Mouse (Mus musculus) inflammation-experienced regulatory T-cells, adult 6 months (primary cell): ENCODE results near the gene B3gnt6. TPM values are rescaled to one million over a fixed set of nuclear protein-coding genes. Genes with fewer than 3 reads are reported as not detected.

Source experiments
- ATAC-seq: one replicate; pipeline ENCODE4 v1.8.0; 2017
- polyA plus RNA-seq, 3 experiments: library from polyadenylated mRNA; unstranded; fragments of 100-300 nt; shearing (Covaris generic); gene quantifications; one replicate each; pipeline ENCODE4 v1.2.1; 2017

B3gnt6 gene
- polyA plus RNA-seq, 3 experiments from 2014 or later: 0.13 TPM; not detected in 2

GRCm38 (mm10) chr7:98177071-98177485 lies 22.2 kb downstream of the B3gnt6 start:
- ATAC-seq: no peak

- ATAC-seq: no peak
Observed at GRCm38 (mm10) chr7:98176322-98177070, 22.8 kb downstream of the B3gnt6 start.

DNA sequence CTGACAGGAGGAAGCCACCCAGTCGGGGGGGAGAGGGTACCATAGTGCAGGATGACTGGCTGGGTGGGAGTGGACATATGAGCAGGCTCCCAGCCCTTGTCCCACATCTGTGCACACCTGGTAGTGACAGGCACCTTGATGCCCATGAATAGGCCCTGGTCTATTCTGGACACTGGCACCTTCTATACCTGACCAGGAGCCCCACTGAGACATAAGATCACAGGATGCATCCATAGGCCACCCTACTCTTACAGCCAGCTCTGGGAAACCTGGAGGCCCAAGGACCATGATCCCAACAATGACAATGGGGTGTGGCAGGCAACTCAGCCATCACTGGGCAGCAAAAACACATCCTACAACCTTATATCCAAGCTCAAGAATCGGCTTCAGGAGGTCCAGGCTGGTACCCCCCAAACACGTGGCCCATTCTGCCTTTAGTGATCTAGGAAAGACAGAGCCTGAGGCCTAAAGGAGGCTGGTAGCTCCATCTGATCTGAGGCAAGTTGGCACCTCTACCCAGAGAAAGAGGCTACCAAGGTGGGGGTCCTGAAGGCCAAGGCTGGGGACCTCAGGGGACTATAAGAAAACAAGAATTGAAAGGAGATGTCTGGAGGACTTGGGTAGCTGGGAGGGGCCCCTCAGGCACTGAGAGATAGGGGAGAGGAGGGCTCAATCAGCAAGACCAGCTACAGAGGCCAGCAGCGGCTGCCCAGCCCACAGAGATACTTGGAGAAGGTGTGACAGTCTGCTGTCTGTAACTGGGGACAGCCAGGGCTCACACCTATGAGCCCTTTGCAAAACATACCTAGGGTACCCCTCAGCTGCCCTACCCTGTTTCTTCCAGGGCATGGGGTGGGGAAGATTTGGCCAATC lies 24.2 kb downstream of the B3gnt6 start:
- no peak for ATAC-seq

- no peak for ATAC-seq
Observed at GRCm38 (mm10) chr7:98173408-98173807, 25.9 kb downstream of the B3gnt6 start.

GRCm38 (mm10) chr7:98172661-98173060 lies 26.6 kb downstream of the B3gnt6 start:
- no peak for ATAC-seq

DNA sequence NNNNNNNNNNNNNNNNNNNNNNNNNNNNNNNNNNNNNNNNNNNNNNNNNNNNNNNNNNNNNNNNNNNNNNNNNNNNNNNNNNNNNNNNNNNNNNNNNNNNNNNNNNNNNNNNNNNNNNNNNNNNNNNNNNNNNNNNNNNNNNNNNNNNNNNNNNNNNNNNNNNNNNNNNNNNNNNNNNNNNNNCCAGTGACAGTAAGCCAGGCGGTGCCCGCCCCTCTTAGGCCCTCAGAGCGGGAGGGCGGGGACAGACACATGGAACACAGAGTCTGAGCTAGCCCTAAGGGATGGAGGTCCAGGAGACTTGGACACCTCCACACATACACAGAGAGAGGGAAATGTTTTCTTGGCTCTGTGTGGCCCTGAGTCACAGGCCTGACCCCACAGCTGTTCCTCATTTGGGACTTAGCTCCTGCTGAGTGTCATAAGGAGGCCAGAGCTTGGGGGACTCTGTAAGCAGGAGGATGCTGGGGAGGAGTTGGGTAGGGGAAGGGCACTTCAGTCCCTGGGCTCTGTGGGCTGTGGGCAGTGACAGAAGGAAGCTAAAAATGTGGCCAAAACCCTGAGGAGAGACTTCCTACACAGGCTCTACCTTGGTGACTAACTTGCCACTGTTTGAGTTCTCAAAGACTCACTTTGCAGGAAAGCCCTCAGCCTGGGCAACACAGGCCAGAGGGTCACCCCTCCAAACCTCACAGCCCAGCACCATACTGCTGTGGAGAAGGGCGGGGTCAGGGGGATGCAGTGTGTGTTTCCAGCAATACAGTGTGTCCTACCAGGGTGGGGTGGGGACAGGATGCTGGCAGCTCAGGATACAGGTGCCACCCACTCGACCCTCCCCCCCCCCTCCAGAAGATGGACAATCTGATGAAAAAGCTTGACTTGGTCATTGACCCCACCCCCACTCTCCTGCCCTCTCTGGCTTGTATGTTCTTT lies 27.9 kb downstream of the B3gnt6 start:
- ATAC-seq: no peak

GRCm38 (mm10) chr7:98164999-98165528 lies 34.2 kb downstream of the B3gnt6 start:
- ATAC-seq: peak; percentile 76

- ATAC-seq: no peak
Observed at GRCm38 (mm10) chr7:98164382-98164998, 34.8 kb downstream of the B3gnt6 start.

GRCm38 (mm10) chr7:98163700-98164099 lies 35.6 kb downstream of the B3gnt6 start:
- ATAC-seq: no peak

DNA sequence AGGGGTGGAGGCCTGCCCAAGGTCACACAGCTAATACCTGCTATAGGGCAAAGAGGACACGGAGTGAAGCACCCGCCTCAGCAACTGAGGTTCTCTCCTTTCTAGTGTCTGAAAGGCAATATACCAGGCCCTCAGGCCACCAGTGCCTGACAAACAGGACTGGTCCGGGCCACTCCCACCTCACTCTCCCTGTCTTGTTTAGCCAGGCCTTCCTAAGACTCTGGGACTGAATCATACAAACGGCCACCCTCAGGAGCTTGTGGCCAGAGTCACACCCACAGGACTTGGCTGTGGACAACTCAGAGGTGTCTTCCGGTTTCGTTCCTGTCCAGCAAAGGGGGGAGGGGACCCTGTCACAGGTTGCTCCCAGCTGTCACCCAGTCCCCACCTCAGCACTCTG lies 37.0 kb downstream of the B3gnt6 start:
- ATAC-seq: no peak

DNA sequence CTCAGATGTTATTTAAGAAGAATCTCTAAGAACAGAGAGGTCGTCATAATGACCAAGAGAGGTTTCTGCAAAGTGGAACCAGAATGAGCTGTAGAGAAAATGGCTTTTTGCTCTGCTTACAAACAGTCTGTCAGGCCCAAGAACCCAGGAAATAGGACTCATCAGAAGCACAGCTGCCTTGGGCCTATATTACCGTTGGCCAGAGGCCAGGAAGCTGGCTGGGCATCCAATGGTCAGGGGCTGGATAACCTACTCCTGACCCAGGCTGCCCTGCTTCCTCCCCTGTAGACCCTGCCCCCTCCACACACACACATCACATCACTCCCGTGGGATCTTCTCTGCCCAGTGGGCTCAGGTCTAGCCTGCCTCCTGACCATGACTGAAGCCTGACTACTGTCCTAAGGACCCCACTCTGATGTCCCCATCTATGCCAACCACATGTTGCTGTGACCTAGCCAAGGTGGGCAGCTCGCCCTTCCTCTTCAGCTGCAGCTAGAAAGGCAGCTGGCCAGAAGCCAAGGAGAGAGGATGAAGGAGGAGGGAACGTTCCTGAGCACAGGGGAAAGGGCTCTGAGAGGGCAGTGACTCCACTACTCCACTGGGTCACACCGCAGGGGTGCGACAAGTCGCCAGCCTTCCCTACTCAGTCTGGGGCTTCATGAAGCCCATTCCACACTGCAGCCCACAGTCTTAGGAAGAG lies 39.1 kb downstream of the B3gnt6 start:
- no peak for ATAC-seq

DNA sequence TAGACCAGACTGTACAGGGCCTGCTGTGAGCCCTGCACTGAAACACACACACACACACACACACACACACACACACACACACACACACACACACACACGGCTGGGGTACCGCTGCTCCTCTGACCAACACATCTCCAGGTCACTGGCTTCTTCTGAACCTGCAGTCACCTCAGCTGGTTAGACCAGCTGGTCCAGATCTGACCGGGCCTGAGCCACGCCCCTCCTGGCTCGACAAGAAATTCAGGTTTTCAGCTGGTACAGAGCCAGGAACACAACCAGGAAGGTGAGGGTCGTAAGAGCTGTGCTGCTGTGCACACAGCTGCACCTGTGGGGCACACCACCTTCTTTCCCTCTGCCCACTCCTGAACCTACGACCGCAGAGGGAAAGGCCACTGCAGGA lies 40.8 kb downstream of the B3gnt6 start:
- no peak for ATAC-seq

- ATAC-seq: no peak
Observed at GRCm38 (mm10) chr7:98157636-98158332, 41.5 kb downstream of the B3gnt6 start.

DNA sequence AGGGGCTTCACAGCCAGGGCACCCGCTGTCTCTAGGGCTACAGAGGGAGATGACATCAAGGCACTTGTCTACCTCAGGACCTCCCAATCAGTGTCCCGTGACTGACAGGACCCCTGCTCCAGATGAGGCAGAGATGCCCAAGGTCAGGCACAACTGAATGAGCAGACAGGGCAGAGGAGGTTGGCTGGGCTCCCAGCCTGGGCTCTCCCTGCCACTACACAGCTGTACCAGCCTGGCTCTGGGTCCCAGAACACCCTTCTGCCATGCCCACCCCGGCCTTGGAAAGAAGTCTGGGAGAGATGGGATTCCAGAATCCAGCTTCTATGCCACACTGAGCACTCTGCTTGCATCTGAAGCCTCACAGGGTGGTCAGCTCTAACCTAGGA lies 43.0 kb downstream of the B3gnt6 start:
- no peak for ATAC-seq

DNA sequence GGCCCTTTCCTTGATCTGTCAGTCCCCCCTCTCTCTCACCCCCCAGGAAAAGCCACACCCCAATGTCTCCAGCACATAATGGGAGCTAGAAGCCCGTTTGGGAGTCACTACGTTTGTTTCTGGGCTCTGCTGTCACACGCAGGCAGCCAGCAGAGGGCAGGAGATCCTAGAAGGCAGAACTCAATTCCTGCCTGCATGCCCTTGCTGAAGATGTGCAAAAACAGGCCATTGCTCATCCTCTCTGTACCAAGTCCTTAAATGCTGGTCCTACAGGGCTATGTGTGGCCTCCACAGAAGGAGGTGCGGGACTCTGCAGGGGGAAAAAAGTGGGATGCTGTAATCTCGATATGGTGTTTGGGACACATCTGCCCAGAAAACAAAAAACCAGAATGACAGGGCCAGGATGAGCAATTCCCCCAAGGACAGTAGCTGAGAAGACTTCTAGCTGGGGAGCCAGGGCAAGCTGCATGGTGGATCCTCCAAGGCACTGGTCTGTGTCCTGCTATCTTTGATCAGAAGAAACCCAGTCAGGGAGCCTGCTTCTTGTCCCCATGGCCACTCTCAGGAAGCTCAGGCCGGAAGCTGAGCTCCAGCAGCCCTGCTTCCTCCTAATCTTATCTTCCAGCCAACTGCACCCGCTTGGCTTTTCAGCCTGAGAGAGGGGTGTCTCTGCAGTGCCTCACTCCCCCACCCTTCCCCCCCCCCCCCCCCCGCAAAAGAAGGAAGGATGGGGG lies 43.6 kb downstream of the B3gnt6 start:
- peak; percentile 56 for ATAC-seq

DNA sequence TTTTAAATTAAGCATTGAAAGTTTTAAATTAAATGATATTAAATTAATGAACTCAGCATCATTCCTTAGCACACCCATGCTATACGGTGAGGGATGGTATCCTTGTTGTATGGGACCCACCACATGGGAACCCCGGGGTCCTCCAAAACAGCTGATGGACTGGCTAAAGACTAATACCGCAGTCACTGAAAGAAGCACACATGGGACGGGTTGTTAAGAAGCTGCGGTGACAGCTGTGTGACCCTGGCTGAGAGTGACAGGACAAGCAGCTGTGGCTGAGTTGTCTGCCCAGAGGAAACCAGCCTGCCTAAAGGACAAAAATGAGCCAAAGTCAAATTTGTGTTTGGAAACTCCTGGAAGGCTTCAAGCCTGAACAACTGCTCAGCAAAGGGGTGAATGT lies 45.4 kb downstream of the B3gnt6 start:
- no peak for ATAC-seq

DNA sequence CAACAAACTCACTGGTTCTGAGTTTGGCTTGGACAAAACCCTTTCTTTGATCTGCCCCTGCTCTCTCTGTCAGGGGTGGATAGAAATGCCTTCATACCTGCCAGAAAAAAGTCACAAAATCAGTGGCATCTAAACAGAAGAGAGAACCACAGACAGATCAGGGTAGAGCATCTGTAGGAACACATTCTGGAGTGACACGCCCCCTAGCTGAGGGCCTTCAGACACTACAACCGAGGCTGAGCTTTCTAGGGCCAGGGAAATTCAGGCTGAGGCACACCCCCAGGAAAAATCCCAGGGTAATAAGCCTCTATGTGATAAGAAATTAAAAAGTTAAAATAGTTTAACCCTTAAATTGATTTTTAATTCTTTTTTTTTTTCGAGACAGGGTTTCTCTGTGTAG lies 45.9 kb downstream of the B3gnt6 start:
- no peak for ATAC-seq

DNA sequence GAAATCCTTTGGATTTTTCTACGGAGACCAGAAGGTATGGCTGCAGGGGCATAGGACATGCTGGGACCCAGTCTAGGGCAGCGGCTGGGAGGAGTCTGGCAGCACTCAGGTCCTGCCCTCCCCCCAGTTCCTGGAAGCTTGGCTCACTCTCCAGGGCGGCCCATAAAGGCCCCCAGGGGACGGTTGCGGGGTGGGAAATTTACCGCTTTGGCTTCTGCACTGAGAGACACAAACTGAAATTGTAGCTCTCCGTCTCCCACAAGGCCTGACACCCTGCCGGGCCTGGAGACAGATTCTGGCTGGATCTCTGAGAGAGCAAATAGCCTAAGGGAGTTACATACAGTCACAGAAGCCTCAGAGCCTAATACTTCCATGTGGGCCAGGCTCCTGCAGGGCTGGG lies 46.9 kb downstream of the B3gnt6 start:
- no peak for ATAC-seq

- ATAC-seq: no peak
Observed at GRCm38 (mm10) chr7:98150525-98150924, 48.8 kb downstream of the B3gnt6 start.

GRCm38 (mm10) chr7:98149802-98150201 lies 49.5 kb downstream of the B3gnt6 start:
- ATAC-seq: no peak
